Mouse (Mus musculus) stomach, postnatal 0 days (tissue): ENCODE measurements around the gene Polr2l. TPM values are rescaled to one million over a fixed set of nuclear protein-coding genes. Genes with fewer than 3 reads are reported as not detected.
A peak's percentile ranks its signal among the peaks of the same experiment; 100 is the strongest.

ENCODE experiments used
- ATAC-seq: fragments of 200-750 bp; cut with Nextera tagmentation; 2 replicates; pipeline ENCODE4 v1.8.0; 2017; ENCODE audit not compliant: low FRiP score, low TSS enrichment
- DNase-seq: peaks from one replicate; pipeline ENCODE4 v3.0.0-alpha.2; 2016; ENCODE audit warnings: low spot score
- H3K27ac ChIP-seq: fragments of 300-500 bp; sonication (generic); replicated peaks from 2 replicates; pipeline ENCODE4 v1.5.1; 2014; ENCODE audit warnings: mild to moderate bottlenecking, control low read depth
- H3K27me3 ChIP-seq: fragments of 300-500 bp; sonication (generic); 2 replicates; pipeline ENCODE4 v1.6.1; 2014; ENCODE audit warnings: low read length; ENCODE audit not compliant: control insufficient read depth, insufficient read depth
- H3K36me3 ChIP-seq: fragments of 300-500 bp; sonication (generic); 2 replicates; pipeline ENCODE4 v1.6.1; 2014; ENCODE audit warnings: low read length, mixed read lengths; ENCODE audit not compliant: control insufficient read depth, insufficient read depth
- H3K4me1 ChIP-seq: fragments of 300-500 bp; sonication (generic); replicated peaks from 2 replicates; pipeline ENCODE4 v1.6.1; 2014; ENCODE audit warnings: antibody characterized with exemption; ENCODE audit not compliant: control insufficient read depth, insufficient read depth
- H3K4me2 ChIP-seq: fragments of 300-500 bp; sonication (generic); replicated peaks from 2 replicates; pipeline ENCODE4 v1.6.1; 2014; ENCODE audit warnings: low read depth, mild to moderate bottlenecking, control low read depth, moderate library complexity
- H3K4me3 ChIP-seq: fragments of 300-500 bp; sonication (generic); 2 replicates; pipeline ENCODE4 v1.5.1; 2014; ENCODE audit warnings: low read depth, low read length, control low read depth
- H3K9ac ChIP-seq: fragments of 300-500 bp; sonication (generic); 2 replicates; pipeline ENCODE4 v1.6.1; 2014; ENCODE audit warnings: mild to moderate bottlenecking, low read length, control low read depth, mixed read lengths
- H3K9me3 ChIP-seq: fragments of 300-500 bp; sonication (generic); 2 replicates; pipeline ENCODE4 v1.6.1; 2016; ENCODE audit warnings: low read length; ENCODE audit not compliant: control insufficient read depth
- CTCF ChIP-seq: IDR thresholded peaks from 2 replicates; pipeline ENCODE4 v1.5.1; 2016; ENCODE audit warnings: antibody characterized with exemption, low read depth, mild to moderate bottlenecking, moderate library complexity
- EP300 ChIP-seq: optimal IDR thresholded peaks from 2 replicates; pipeline ENCODE3; 2016; ENCODE audit warnings: antibody characterized with exemption
- WGBS: fragments of 180-500 bp; shearing (Covaris S2); extraction: QIAGEN DNeasy Blood & Tissue Kit; methylation state at CpG from one replicate; pipeline ENCODE4 v1.1.7; 2014; 5-methylcytosine and 5-hydroxymethylcytosine counted together
- polyA plus RNA-seq: library from polyadenylated mRNA; unstranded; fragments of >200 nt; fragmentation: Nextera tagmentation; extraction: Ambion mirVana; gene quantifications from 2 replicates; pipeline ENCODE4 v1.2.1, GENCODE M21; 2015

Gene Polr2l
- polyA plus RNA-seq, 1 experiment from 2014 or later, result 60.2 TPM

- peak overlapping the region; percentile 90 for H3K4me2 ChIP-seq
- TF ChIP-seq EP300, result no peak
- TF ChIP-seq CTCF, result no peak
- DNase-seq, result no peak
- H3K4me1 ChIP-seq, result peaks cover 22% of the 10 kb centered on the region
- peak overlapping the region; percentile 43; the same call in 1 of the 2 replicates for H3K9ac ChIP-seq
- no peaks in the 10 kb centered on the region for H3K9me3 ChIP-seq
- H3K4me3 ChIP-seq, result no peak overlapping the region
- ATAC-seq, result no peak
- H3K27me3 ChIP-seq, result no peaks in the 10 kb centered on the region
- 21% methylated on average over 4 of the region's 4 CpGs for WGBS
- H3K36me3 ChIP-seq, result no peaks in the 10 kb centered on the region
- peak overlapping the region; percentile 87 for H3K27ac ChIP-seq
Measured at GRCm38 (mm10) chr7:141477578-141478269, 2.8 kb upstream of the Polr2l start.

- TF ChIP-seq CTCF (peak; percentile 43), EP300 (no peak)
Measured at GRCm38 (mm10) chr7:141476981-141477370, 2.0 kb upstream of the Polr2l start.

GRCm38 (mm10) chr7:141476226-141476980 is 1.5 kb upstream of the Polr2l start:
- ATAC-seq (peak; percentile 76), DNase-seq (peak; percentile 84)
- peak overlapping the region; percentile 90 for H3K4me2 ChIP-seq
- H3K27me3 ChIP-seq, result no peaks in the 10 kb centered on the region
- peak; percentile 59 for TF ChIP-seq CTCF
- TF ChIP-seq EP300, result peak; percentile 95
- H3K9me3 ChIP-seq, result no peaks in the 10 kb centered on the region
- peaks cover 5% of the 10 kb centered on the region; the same call in 1 of the 2 replicates for H3K36me3 ChIP-seq
- peak overlapping the region; percentile 87 for H3K27ac ChIP-seq
- WGBS, result under 1% methylated on average over 11 of the region's 17 CpGs
- H3K4me1 ChIP-seq, result peaks cover 16% of the 10 kb centered on the region
- peak overlapping the region; percentile 88 for H3K9ac ChIP-seq
- peak overlapping the region; percentile 80 for H3K4me3 ChIP-seq

More at GRCm38 (mm10) chr7:141476981-141477370, 2.0 kb upstream of the Polr2l start:
- H3K36me3 ChIP-seq, result peaks cover 5% of the 10 kb centered on the region; the same call in 1 of the 2 replicates
- peak; percentile 48 for DNase-seq
- peak overlapping the region; percentile 87 for H3K27ac ChIP-seq
- WGBS, result 3% methylated on average over 7 of the region's 7 CpGs
- H3K27me3 ChIP-seq, result no peaks in the 10 kb centered on the region
- H3K9me3 ChIP-seq, result no peaks in the 10 kb centered on the region
- H3K9ac ChIP-seq, result peak overlapping the region; percentile 31; the same call in 1 of the 2 replicates
- ATAC-seq, result peak; percentile 0; the same call in 1 of the 2 replicates
- peak overlapping the region; percentile 80 for H3K4me3 ChIP-seq
- H3K4me1 ChIP-seq, result peaks cover 20% of the 10 kb centered on the region
- peak overlapping the region; percentile 90 for H3K4me2 ChIP-seq

- Histone ChIP-seq H3K27ac (peak overlapping the region; percentile 87), H3K4me3 (peak overlapping the region; percentile 80), H3K4me1 (peaks cover 16% of the 10 kb centered on the region), H3K9me3 (no peaks in the 10 kb centered on the region), H3K4me2 (peak overlapping the region; percentile 90), H3K9ac (peak overlapping the region; percentile 88), H3K36me3 (peaks cover 8% of the 10 kb centered on the region), H3K27me3 (no peaks in the 10 kb centered on the region)
- peak; percentile 5; the same call in 1 of the 2 replicates for ATAC-seq
- no peak for TF ChIP-seq EP300
- no peak for TF ChIP-seq CTCF
- WGBS, result 0% methylated on average over 12 of the region's 12 CpGs
- no peak for DNase-seq
Measured at GRCm38 (mm10) chr7:141475805-141476158, 850 bp upstream of the Polr2l start.

GRCm38 (mm10) chr7:141474160-141474559 is 772 bp downstream of the Polr2l start:
- Histone ChIP-seq H3K4me2 (peak overlapping the region; percentile 90), H3K27ac (no peak overlapping the region), H3K27me3 (no peaks in the 10 kb centered on the region), H3K4me1 (peaks cover 20% of the 10 kb centered on the region), H3K9me3 (no peaks in the 10 kb centered on the region), H3K9ac (peak overlapping the region; percentile 88), H3K36me3 (peaks cover 19% of the 10 kb centered on the region), H3K4me3 (peak overlapping the region; percentile 80)
- WGBS, result 10% methylated on average over 5 of the region's 5 CpGs
- TF ChIP-seq EP300 (no peak), CTCF (no peak)
- no peak for ATAC-seq
- no peak for DNase-seq
